Mouse (Mus musculus): ENCODE data around the gene Rnaset2b.
"Not testable (repeated sequence)": the region's sequence is repeated elsewhere in the genome, so short reads cannot be mapped to it uniquely, and the experiment has no call there.

Gene Rnaset2b

DNA sequence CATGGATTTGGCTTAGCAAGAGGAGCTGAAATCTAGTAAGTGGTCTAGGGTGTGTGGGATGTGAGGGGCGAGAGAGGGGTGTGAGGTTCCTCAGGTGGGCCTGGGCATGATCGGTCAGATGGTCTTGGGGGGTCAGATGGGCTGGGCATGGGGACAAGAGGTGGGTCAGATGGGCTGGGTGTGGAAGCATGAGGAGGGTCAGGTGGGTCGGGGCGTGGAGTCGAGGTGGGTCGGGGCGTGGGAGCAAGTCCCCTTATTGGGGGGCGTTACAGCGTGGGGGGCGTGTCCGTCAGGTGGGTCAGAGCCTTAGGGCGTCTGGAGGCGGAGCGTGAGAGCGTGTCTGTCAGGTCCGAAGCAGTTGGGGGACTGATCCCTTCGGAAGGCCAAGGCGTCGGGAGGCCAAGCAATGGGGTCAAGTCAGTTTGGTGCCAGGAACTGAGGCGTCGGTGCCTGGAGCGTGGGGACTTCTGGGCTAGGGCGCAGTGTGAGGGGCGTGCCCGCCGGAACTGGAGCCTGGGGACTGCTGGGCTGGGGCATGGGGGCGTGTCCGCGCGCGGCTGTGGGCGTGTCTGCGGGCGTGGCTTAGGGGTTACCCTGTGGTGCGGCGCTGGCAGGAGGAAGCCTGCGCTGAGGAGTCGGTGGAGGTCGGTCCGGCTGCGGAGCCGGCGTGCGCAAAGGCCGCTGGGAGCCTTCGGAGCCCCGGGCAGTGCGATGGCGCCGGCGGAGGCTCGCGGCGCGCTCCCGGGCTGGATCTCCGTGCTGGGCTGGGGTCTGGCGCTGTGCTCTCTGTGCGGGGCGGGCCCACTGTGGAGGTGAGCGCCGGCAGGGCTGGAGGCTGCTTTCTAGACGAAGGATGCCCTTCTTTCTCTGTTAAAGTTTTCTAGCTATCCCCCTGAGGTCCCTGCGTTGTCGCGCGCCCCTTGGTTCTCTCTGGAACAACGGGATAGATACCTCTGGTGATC lies 8.1 kb downstream of the Rnaset2b start, which contains the start of gene Gm49721:
Gm49721 (plus strand) TSS at position 618 of the 962 bp plus-strand sequence.
- CTCF ChIA-PET: not testable (repeated sequence)
- POLR2A ChIA-PET: interaction anchor here in 2 of 4 experiments (0.6 to 0.7 kb wide), 3 partner anchors 227 to 1301 kb away, joined by 3 to 4 read pairs (median 3); no protein-coding TSS in a partner anchor

DNA sequence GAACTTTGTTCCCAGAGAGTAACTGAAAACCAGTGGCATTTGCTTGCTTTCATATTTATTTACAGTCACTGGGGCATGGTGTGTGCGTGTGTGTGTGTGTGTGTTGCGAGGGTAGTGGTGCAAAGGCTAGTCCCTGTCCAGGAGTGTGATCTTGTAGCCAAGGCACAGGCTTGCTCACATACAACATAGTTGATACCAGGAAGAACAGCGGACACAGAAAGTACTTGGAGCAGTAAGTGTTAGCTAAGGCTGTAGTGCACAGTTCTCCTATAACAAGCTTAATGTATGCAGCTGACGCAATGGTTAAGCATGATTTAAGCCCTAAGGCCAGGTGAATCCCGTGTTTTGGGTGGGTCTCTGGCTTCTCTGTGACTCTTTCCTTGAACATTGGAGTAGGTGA lies 8.9 kb downstream of the Rnaset2b start:
- POLR2A ChIA-PET: interaction anchor here in 2 of 4 experiments (0.6 to 0.7 kb wide), 3 partner anchors 119 to 1301 kb away, joined by 3 to 4 read pairs (median 3); no protein-coding TSS in a partner anchor

DNA sequence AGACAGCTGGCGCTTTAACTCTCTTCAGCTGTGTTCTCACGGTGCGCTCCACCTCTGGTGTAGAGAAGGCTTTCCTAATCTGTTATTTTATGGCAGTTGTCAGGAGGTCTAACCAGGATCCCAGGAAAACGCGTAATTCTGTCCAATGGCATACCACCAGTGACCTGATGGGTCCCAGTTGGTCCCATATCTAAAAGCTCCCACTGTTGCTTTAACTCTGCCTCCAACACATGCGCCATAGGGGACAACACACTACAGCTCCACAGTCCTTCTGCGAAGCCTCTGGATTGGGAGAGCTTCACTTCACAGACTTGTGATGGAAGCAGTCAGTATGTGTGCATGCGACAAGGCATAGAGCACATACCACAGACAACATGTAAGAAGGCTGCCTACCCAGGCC lies 9.7 kb downstream of the Rnaset2b start:
- CTCF ChIA-PET, POLR2A ChIA-PET: not testable (repeated sequence)

More for the DNA sequence above, 8.9 kb downstream of the Rnaset2b start:
- CTCF ChIA-PET: not testable (repeated sequence)

DNA sequence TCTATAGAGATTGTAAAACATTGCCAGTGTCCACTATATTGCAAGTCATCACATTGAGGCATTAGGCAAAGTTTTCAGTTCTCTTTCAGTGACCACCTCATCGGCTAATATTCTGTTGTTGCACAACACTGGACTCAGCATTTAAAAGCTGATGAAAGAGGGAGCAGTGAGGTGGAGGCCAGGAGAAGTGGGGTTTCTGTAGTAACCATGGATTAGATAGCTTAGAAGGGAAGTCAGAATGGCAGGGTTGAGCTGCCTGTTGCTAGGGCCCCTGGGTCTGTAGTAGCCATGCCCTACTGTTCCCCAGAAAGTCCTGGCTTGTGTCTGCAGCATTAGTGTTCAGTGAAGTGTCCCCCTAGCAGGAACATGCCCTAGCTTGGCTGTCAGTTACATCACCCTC lies 15.7 kb downstream of the Rnaset2b start:
- CTCF ChIA-PET, POLR2A ChIA-PET: not testable (repeated sequence)

DNA sequence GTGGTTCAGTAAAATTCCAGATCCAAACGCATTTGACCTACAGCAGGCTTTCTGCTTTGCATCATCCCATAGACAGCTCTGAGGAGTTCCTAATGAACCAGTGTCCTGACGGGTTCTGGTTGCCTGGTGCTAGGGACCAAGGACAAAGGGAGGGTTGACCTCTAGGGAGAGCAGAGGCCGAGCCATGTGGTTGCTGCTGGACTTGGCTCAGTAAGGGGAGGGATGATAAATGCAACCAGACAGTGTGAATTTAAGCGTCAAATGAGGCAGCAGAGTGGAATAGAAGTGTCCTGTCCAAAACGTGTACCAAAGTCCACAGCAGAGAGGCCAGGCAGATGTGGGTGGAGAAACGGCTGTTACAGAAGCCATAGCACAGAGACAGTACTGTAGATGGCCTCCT lies 25.1 kb downstream of the Rnaset2b start:
- POLR2A ChIA-PET, CTCF ChIA-PET: not testable (repeated sequence)

DNA sequence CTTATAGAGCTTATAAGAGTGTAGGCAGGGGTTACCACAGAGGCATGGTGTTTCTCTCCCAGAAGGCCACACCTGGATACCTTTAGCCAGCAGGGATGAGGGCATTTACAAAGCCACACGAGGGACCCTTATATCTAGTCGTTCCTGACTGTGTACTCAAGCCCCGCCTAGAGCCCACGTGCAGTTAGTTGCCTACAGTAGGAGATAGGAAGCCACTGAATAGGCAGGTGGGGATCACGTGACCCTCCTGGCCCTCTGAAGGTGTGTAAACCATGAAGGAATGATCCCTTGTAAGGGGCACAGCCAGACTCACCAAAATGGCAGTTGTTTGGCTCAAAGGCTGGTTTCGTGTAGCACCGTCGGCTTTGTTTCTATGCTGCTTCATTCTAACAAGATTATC lies 26.4 kb downstream of the Rnaset2b start:
- CTCF ChIA-PET, POLR2A ChIA-PET: not testable (repeated sequence)

DNA sequence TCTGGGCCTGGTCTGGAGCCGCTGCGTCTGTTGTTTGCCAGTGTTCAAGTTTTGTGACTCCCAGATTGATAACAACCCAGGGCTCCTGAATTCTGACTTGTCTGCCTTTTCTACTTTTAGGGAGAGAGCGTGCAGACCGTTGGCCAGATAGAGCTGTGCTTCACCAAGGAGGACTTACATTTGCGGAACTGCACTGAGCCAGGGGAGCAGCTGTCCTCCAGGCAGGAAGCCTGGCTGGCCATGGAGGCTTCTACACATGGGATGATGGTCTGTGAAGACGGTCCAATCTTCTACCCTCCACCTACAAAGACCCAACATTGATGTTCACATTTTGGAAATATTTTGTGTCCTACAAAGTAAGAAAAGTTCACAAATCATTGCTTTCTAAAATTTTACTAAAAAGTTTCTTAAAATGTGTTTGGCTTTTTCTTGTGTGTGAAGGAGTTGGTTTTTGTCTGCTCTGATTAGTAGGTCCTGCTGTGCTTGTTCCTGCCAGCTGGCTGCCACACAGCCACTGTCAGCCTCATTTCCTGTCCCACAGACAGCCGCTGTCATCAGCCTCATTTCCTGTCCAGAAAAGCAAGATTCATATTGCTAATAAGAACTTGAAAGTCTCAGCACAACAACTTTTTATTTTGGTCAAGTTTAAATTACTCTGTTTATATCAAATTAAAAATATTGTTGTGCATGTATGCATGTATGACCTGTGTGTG lies 27.5 kb downstream of the Rnaset2b start:
- CTCF ChIA-PET, POLR2A ChIA-PET: not testable (repeated sequence)

DNA sequence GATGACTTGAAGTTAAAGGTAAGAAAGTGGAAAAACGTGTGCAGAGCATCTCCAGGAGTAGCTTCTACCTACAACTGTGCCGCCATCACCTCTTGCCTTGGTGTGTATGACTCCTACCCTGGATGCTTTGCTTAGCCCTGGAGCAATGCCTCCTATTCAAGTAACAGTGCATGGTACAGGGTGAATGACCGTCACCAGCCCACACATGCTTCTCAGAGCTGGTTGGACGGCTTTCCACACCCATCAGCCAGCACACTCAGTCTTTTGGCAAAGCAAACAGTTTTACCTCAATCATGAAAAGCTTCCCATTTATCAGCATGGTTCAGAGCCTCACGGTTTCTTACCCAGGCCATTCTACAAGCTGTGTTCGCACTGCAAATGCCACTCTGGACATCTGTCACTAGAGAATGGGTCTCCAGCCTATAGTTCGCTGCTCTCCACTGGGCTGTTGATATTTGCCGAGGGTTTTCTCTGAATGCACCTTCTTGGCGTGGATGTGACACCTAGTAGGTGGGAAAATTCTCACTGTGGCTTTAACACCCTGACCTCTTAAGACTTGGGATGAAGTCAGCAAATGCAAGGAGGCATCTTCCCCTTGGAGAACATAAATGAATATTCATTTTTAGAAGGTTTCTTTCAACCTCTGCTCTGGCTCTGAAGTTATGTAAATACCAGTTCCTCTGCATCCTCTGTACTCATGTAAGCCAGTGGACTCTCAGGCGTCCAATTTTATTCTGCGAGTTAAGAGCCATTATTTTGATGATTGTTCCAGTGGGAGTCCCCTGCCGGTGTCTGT lies 31.6 kb downstream of the Rnaset2b start:
- POLR2A ChIA-PET, CTCF ChIA-PET: not testable (repeated sequence)

DNA sequence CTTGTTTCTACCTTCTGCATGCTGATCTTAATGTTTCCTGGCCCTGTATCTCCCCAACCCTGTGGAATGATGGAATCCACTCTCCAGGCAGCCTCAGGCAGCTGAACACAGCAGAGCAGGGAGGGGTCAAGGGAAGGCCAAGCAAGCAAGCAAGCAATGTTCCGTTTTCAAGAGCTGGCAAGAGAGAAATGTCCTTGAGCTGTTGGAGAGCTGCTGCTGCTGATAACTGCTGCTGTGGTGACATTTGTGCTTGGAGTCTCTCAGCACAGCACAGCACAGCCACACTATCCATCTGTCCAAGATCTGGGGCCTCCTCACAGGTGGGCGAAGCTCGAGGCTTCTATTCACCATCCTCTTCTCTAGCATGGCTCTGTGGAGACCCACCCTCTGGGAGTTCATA lies 33.0 kb downstream of the Rnaset2b start:
- POLR2A ChIA-PET: not testable (repeated sequence)
- CTCF ChIA-PET: interaction anchor here in 1 of 4 experiments (0.6 kb wide), 1 partner anchor 1253 kb away, joined by 3 read pairs; no protein-coding TSS in a partner anchor

DNA sequence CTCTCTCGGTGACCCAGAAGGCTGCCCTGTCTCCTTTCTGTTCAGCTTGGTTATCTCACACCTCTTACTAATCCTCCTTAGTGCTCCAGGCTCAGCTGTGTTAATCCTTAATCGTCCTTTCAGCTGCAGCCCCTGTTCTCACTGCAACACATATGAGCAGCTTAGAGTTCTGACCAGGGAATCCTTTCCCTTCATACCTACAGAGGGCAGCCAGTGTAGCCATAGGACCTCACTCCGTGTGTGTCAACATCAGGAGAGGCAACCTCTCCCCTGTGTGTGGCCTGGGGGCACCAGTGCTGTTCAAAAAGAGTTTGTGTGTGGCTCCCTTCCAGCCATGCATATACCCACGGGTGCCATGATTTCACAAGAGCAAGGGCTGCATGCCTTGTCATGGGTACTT lies 35.2 kb downstream of the Rnaset2b start:
- POLR2A ChIA-PET, CTCF ChIA-PET: not testable (repeated sequence)

DNA sequence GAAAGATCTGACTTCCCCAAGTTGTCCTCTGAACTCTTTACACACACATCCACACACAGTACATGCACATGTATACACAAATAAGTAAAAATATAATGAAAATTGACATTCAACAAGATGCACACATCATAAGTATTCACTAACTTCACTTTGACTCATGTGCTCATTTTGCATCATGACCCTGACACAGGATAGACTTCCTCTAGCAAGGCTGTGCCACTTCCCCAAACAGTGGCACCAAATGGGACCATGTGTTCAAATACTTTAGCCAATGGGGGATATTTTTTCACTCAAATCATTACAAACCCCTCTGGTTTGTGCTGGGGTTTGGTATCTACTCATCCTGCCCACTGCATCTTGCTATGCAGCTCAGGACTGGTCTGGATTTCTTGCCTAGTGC lies 38.5 kb downstream of the Rnaset2b start:
- CTCF ChIA-PET, POLR2A ChIA-PET: not testable (repeated sequence)

DNA sequence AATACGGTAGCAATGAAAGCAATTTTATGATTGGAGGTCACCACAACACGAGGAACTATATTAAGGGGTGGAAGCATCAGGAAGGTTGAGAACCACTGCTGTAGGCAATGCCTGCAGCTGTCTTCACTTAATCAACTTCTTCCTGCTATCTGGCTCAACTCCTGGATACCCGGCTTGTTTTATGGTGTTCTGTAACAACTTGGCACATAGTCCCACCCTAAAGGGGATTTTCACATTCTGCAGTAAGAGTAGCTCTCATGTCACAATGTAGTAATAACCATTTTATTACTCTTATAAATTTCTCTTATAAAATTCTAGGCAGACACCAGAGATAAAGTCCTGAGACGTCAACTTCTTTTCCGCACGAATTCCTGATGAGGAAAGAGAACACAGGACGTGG lies 39.0 kb downstream of the Rnaset2b start:
- CTCF ChIA-PET, POLR2A ChIA-PET: not testable (repeated sequence)

DNA sequence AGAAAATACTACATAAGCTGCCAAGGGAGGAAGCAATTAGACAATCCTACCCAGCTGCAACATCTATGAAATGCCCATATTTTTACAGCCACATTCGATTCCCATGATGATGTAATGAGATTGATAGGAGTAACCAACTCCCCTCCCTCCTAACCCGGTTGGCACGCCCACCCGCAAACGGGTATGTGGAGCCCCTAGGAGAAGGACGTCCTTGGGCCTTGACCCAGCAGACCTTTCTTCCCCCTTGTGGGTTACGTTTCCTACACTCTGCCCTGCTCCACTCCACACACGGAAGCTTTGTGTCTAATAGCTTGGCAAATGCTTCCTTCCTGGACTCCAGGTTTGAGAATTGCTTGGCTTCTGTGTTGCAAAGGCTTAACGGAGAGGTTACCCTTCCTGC lies 39.5 kb downstream of the Rnaset2b start:
- CTCF ChIA-PET, POLR2A ChIA-PET: not testable (repeated sequence)

DNA sequence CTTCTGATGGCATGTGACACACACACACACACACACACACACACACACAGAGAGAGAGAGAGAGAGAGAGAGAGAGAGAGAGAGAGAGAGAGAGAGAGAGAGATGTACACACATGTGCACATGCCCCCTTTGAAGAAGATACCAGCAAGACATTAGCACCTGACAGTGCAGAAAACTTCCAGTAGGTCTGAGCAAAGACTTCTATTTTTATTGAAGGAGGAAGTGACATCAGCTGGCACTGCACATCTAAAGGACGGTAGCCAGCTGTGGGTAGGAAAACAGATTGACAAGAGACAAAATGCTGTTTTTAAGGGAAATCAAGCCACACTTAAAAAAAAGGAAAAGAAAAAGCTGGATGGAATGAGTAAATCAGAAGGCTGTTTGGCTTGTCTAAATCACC lies 43.8 kb downstream of the Rnaset2b start:
- CTCF ChIA-PET: not testable (repeated sequence)

DNA sequence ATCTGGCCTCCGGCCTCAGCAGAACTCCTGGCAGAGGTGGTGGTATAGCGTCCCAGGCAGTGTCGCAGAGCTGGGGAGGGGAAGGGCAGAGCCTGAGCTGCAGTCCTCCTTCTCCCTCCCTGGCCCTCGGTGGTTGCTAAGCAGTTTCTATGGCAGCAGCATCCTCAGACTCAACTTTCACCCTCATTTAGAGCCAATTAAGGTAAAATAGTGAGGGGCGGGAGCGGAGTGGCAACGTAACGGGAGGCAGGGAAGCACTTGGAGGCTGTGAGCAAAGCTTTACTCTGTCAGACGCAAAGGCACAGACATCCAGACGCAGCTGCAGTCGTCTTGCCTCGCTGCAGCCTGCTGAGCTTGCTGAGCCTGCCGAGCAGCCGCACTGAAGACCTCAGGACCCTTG lies 54.8 kb downstream of the Rnaset2b start, which contains the start of gene Gm1604a:
Gm1604a (plus strand) TSS at position 312 of the 400 bp plus-strand sequence.
- CTCF ChIA-PET, POLR2A ChIA-PET: not testable (repeated sequence)

More for the DNA sequence above, 43.8 kb downstream of the Rnaset2b start:
- POLR2A ChIA-PET: not testable (repeated sequence)

DNA sequence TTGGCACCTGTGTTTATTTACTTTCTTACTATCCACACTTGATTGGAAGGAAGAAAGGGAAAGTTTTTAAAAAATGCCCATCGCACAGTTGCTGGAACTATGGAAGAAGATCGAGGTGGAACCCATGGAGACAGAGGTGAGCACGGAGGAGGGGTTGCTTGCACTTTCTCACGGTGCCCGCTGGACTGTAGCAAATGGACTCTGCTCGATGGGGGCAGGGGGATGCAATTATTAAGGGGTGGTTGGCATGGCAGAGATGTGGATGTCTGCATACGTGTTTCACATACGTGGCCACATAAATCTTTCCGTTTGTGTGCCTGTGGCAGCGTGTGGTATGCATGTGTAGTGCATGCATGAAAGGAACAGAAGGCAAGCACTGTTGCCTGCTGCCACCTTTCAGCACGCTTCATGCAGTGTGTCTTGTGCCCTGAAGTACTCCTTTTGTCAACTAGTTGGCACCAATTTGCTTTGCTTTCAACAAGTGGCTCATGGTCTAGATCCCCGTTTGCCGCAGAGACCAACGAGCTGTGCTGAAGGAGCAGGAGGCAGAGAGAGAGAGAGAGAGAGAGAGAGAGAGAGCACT lies 55.4 kb downstream of the Rnaset2b start:
- CTCF ChIA-PET, POLR2A ChIA-PET: not testable (repeated sequence)

DNA sequence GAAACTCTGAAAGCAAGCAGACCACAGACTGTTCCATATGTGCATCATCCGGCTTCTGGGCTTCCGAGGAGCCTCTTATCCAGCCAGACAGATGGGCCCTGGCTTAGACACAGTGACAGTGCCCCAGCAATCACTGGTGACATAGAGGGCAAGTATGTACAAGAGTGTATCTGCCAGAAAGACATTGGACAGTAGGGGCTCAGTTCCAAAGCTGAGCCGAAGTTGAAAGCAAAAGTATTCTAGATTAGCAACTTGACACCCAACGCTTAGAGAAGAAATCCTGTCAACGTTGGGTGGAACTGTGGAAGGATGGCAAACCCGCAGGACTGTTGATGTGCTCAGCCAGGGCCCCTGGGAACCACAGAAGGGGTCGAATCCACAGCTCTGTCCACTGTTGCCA lies 59.8 kb downstream of the Rnaset2b start:
- POLR2A ChIA-PET: not testable (repeated sequence)

DNA sequence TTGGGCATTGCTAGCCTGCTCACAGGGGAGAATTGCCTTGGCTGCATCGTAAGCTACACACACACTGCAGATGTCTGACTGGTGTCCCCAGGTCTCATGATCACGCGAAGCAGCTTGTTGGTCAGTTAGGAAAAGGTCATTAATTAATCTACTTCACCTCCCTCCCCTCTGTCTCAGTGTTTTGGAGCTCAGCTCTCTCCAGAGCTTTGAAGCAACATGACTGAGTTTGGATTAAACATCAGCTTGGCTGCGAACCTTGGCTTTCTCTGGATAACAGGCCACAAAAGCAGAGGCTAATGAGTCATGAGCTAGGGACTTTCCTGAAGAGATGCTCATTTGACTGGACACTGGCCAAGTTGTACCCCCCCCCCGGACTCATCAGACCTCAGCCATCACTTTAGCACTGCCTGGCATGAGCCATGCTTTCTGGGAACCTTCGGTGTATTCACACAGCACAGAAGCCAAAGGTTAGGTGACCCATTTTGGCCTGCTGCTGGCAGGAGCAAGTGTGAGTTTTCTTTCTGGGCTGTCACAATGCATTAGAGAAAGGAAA lies 60.3 kb downstream of the Rnaset2b start:
- POLR2A ChIA-PET, CTCF ChIA-PET: not testable (repeated sequence)

More for the DNA sequence above, 59.8 kb downstream of the Rnaset2b start:
- CTCF ChIA-PET: not testable (repeated sequence)

All from embryonic stem cell, embryonic (primary cell).